Mouse (Mus musculus): ENCODE measurements around the gene Fam81b.

DNA sequence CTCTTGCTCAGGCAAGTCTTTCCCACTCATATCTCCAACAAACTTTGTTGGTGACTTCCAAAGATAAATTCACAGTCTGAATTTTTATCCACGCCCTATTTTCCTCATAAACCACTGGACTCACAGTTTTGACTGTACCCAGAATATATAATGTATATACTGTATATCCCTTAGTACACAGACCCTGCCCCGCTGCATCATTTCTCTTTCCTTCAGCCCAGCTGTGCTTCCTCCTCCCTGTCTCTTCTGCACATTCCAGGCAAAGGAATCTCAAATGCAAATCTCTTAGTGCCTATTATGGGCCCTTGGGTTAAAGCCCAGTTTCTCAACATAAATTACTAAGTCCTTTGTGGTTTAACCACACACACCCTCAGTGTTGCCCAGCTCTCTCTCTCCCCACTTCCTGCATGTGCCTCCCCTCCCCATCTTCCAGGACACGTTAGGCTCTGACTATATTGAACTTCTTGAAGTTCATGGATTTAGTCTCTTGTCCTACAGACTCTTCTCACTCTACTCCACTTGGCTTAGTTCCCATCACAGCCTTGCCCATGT is 107.5 kb downstream of the Fam81b start:
- no peak for TF ChIP-seq CTCF (IDR thresholded peaks at IDR 0.05; ENCODE audit: extremely low read depth, insufficient read length, insufficient replicate concordance, low read depth, low read length)
- no peak for TF ChIP-seq POLR2A (IDR thresholded peaks at IDR 0.05; ENCODE audit: low read depth, low read length)

Measured in small intestine, adult 2 months (tissue).